Mouse (Mus musculus): ENCODE data around the gene Tmem217. TPM values are rescaled to one million over a fixed set of nuclear protein-coding genes. Genes with fewer than 3 reads are reported as not detected.

Gene Tmem217
- total and polyA plus RNA-seq, 3 experiments: 0.26 to 0.76 TPM; not detected in 1

DNA sequence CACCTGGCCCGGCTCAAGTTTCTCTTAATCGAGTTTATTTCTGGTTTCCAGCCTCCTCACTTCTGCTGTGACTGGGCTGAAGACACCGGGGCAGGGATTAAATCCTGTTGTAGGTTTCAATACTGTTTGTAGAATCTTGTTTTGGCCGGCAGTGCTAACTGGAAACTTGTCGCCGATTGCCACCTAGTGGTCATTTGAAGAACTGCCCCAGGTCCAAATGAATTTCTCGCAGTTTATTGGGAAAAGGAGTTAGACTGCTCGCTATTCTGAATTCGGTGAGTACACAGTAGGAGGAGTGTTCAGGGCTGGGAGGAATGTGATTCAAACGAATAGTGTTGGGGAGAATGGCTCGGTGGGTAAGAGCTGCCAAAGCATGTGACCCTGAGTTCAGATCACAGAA lies 37.8 kb downstream of the Tmem217 start:
- peak overlapping the region; percentile 12; the same call in 1 of the 2 replicates for H3K9ac ChIP-seq (ENCODE audit: insufficient read depth, low read depth)

DNA sequence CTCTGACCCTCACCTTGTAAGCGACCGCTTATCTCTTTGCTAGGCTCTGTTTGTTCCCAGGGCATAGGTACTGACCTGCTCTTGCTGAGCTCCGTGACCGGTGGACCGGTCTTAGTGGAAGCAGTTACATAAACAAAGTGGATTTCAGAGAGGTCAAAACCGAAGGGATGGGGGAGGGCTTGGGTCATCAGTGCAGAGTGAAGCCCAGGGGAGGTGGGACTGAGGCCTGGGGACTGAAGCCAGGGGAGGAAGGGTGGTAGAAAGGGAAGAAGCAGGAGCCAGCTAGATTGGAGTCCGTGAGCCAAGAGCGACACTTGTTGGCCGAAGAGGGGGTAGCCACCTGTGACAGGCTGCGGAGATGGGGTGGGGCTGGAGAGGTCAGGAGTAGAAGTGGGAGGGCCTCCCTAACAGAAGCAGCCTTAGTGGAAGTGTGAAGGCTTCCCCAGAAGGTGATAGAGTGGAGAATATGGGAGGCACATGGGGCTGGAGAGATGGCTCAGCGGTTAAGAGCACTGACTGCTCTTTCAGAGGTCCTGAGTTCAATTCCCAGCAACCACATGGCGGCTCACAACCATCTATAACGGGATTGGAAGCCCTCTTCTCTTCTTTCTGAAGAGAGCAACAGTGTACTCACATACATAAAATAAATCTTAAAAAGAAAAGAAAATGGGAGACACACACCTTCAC lies 39.0 kb downstream of the Tmem217 start:
- no peaks in the 10 kb centered on the region for H3K27me3 ChIP-seq (replicated peaks)
- H3K9me3 ChIP-seq (replicated peaks; ENCODE audit: low read length): no peaks in the 10 kb centered on the region
- DNase-seq (ENCODE audit: extremely low read depth): peak; percentile 88
- H3K4me1 ChIP-seq (ENCODE audit: control insufficient read depth in 1 of 2, insufficient read depth in 2 of 2): peaks cover 12 to 48% of the 10 kb centered on the region in 2 experiments
- no peak overlapping the region for H3K4me3 ChIP-seq (replicated peaks in 1 of 3; ENCODE audit: low read depth in 2 of 3, low read length in 2 of 3, poor library complexity in 1 of 3)
- peak overlapping the region; percentile 18; the same call in 1 of the 2 replicates for H3K4me2 ChIP-seq (ENCODE audit: insufficient read depth, low read depth, poor library complexity, severe bottlenecking)
- H3K79me2 ChIP-seq (replicated peaks; ENCODE audit: control insufficient read depth, extremely low read depth, insufficient read depth, poor library complexity, severe bottlenecking): no peaks in the 10 kb centered on the region
- no peak overlapping the region for H3K9ac ChIP-seq (ENCODE audit: insufficient read depth, low read depth)
- H3K27ac ChIP-seq (ENCODE audit: insufficient read depth, low read depth): peak overlapping the region; percentile 34; the same call in 1 of the 2 replicates
- dilution Hi-C loops (cut with MboI; ENCODE audit: extremely low pct_ligation_motif_present, extremely low pct_unique_long_range_greater_than_20kb, low sequenced_read_pairs): no loop called here
- H3K36me3 ChIP-seq (replicated peaks in 1 of 2; ENCODE audit: control insufficient read depth in 1 of 2, insufficient read depth in 1 of 2, low read length in 1 of 2): no peaks in the 10 kb centered on the region
- in situ Hi-C loops (cut with MboI; ENCODE audit: low pct_ligation_motif_present, low pct_unique_long_range_greater_than_20kb, low sequenced_read_pairs): loop anchor here (5.0 kb wide), 2 partner anchors 251 to 336 kb away; partner anchors contain the start of gene Ppil1
- TF ChIP-seq POLR2A (IDR thresholded peaks at IDR 0.05; ENCODE audit: low read depth, low read length) (peak; percentile 50), MAFK (IDR thresholded peaks at IDR 0.05; ENCODE audit: insufficient replicate concordance, low read length) (no peak), USF1 (IDR thresholded peaks at IDR 0.05; ENCODE audit: low read depth, low read length) (no peak), CHD2 (IDR thresholded peaks at IDR 0.05; ENCODE audit: low read length) (peak; percentile 86), POLR2AphosphoS2 (IDR thresholded peaks at IDR 0.05; ENCODE audit: low read depth, low read length) (no peak), ETS1 (conservative IDR thresholded peaks at IDR 0.05; ENCODE audit: low read depth, low read length) (no peak), SMC3 (IDR thresholded peaks at IDR 0.05; ENCODE audit: low read depth, low read length) (peak; percentile 99), BHLHE40 (IDR thresholded peaks at IDR 0.05; ENCODE audit: low read depth, low read length) (peak; percentile 57), CHD1 (IDR thresholded peaks at IDR 0.05; ENCODE audit: low read depth, low read length) (no peak), ELF1 (IDR thresholded peaks at IDR 0.05; ENCODE audit: low read depth, low read length) (peak; percentile 68), IRF4 (IDR thresholded peaks at IDR 0.05; ENCODE audit: low read depth, low read length) (peak; percentile 76), MAZ (IDR thresholded peaks at IDR 0.05; ENCODE audit: low read depth, low read length) (peak; percentile 90), UBTF (IDR thresholded peaks at IDR 0.05; ENCODE audit: low read depth, low read length) (no peak), MEF2A (IDR thresholded peaks at IDR 0.05; ENCODE audit: borderline replicate concordance, low read depth, low read length) (peak; percentile 81), ZC3H11A (IDR thresholded peaks at IDR 0.05; ENCODE audit: low read depth, low read length) (peak; percentile 99), RAD21 (IDR thresholded peaks at IDR 0.05; ENCODE audit: low read depth, low read length) (peak; percentile 100), PAX5 (IDR thresholded peaks at IDR 0.05; ENCODE audit: low read length) (no peak), NELFE (IDR thresholded peaks at IDR 0.05; ENCODE audit: low read depth, low read length) (peak; percentile 59; the same call in 1 of the 2 replicates), MYC (IDR thresholded peaks at IDR 0.05; ENCODE audit: low read depth, low read length) (peak; percentile 78), ZNF384 (IDR thresholded peaks at IDR 0.05; ENCODE audit: low read depth, low read length) (0 out of 2 replicates have a peak, but pooled peaks have one; percentile 44), ZMIZ1 (IDR thresholded peaks at IDR 0.05; ENCODE audit: low read depth, low read length) (no peak), MAX (IDR thresholded peaks at IDR 0.05; ENCODE audit: low read length) (peak; percentile 38; the same call in 1 of the 2 replicates), TCF12 (IDR thresholded peaks at IDR 0.05; ENCODE audit: low read depth, low read length) (peak; percentile 60), KAT2A (IDR thresholded peaks at IDR 0.05; ENCODE audit: insufficient replicate concordance, low read length) (no peak)

More for the DNA sequence above, 37.8 kb downstream of the Tmem217 start:
- dilution Hi-C loops (cut with MboI; ENCODE audit: extremely low pct_ligation_motif_present, extremely low pct_unique_long_range_greater_than_20kb, low sequenced_read_pairs) (no loop called here), in situ Hi-C loops (cut with MboI; ENCODE audit: low pct_ligation_motif_present, low pct_unique_long_range_greater_than_20kb, low sequenced_read_pairs) (loop anchor here (5.0 kb wide), 2 partner anchors 252 to 337 kb away; partner anchors contain the start of gene Ppil1)
- 0 out of 2 replicates have a peak, but pooled peaks have one; percentile 19 for TF ChIP-seq POLR2A (IDR thresholded peaks at IDR 0.05; ENCODE audit: low read depth, low read length)
- peak; percentile 29; the same call in 1 of the 2 replicates for TF ChIP-seq MEF2A (IDR thresholded peaks at IDR 0.05; ENCODE audit: borderline replicate concordance, low read depth, low read length)
- TF ChIP-seq RAD21 (IDR thresholded peaks at IDR 0.05; ENCODE audit: low read depth, low read length): peak; percentile 99
- peak; percentile 90 for TF ChIP-seq SMC3 (IDR thresholded peaks at IDR 0.05; ENCODE audit: low read depth, low read length)
- no peak for TF ChIP-seq ELF1 (IDR thresholded peaks at IDR 0.05; ENCODE audit: low read depth, low read length)
- no peak for TF ChIP-seq CHD2 (IDR thresholded peaks at IDR 0.05; ENCODE audit: low read length)
- 0 out of 2 replicates have a peak, but pooled peaks have one; percentile 6 for TF ChIP-seq JUND (conservative IDR thresholded peaks at IDR 0.05; ENCODE audit: low read depth, low read length)
- TF ChIP-seq NELFE (IDR thresholded peaks at IDR 0.05; ENCODE audit: low read depth, low read length): peak; percentile 19; the same call in 1 of the 2 replicates
- TF ChIP-seq ZC3H11A (IDR thresholded peaks at IDR 0.05; ENCODE audit: low read depth, low read length): peak; percentile 85
- TF ChIP-seq USF2 (conservative IDR thresholded peaks at IDR 0.05; ENCODE audit: low read depth, low read length): no peak
- 0 out of 2 replicates have a peak, but pooled peaks have one; percentile 21 for TF ChIP-seq EP300 (IDR thresholded peaks at IDR 0.05; ENCODE audit: low read length)
- TF ChIP-seq IRF4 (IDR thresholded peaks at IDR 0.05; ENCODE audit: low read depth, low read length): peak; percentile 69
- peak; percentile 19; the same call in 1 of the 2 replicates for TF ChIP-seq MYC (IDR thresholded peaks at IDR 0.05; ENCODE audit: low read depth, low read length)
- TF ChIP-seq MAX (IDR thresholded peaks at IDR 0.05; ENCODE audit: low read length): peak; percentile 39; the same call in 1 of the 2 replicates
- TF ChIP-seq CTCF (conservative IDR thresholded peaks at IDR 0.05 in 1 of 2, IDR thresholded peaks at IDR 0.05 in 1 of 2; ENCODE audit: low read depth in 2 of 2, low read length in 2 of 2): peak; percentile 91 to 98
- TF ChIP-seq SIN3A (IDR thresholded peaks at IDR 0.05; ENCODE audit: low read length): peak; percentile 73; the same call in 1 of the 2 replicates
- no peak for TF ChIP-seq E2F4 (IDR thresholded peaks at IDR 0.05; ENCODE audit: insufficient replicate concordance, low read depth, low read length)
- peak; percentile 85 for DNase-seq (ENCODE audit: extremely low read depth)
- no peaks in the 10 kb centered on the region for H3K36me3 ChIP-seq (replicated peaks in 1 of 2; ENCODE audit: control insufficient read depth in 1 of 2, insufficient read depth in 1 of 2, low read length in 1 of 2)
- peak overlapping the region; percentile 49; the same call in 1 of the 2 replicates for H3K4me2 ChIP-seq (ENCODE audit: insufficient read depth, low read depth, poor library complexity, severe bottlenecking)
- peaks cover 4% of the 10 kb centered on the region for H3K9me3 ChIP-seq (replicated peaks; ENCODE audit: low read length)
- H3K27me3 ChIP-seq (replicated peaks): no peaks in the 10 kb centered on the region
- H3K4me3 ChIP-seq (replicated peaks in 1 of 3; ENCODE audit: low read depth in 2 of 3, low read length in 2 of 3, poor library complexity in 1 of 3): no peak overlapping the region
- no peaks in the 10 kb centered on the region for H3K79me2 ChIP-seq (replicated peaks; ENCODE audit: control insufficient read depth, extremely low read depth, insufficient read depth, poor library complexity, severe bottlenecking)
- H3K4me1 ChIP-seq (ENCODE audit: control insufficient read depth in 1 of 2, insufficient read depth in 2 of 2): peaks cover 12 to 42% of the 10 kb centered on the region in 2 experiments
- H3K27ac ChIP-seq (ENCODE audit: insufficient read depth, low read depth): no peak overlapping the region

Data from CH12.LX (cell line).